Mouse (Mus musculus) myocyte (in vitro differentiated cells): Measurements from ENCODE around the gene Sectm1a. TPM values are rescaled to one million over a fixed set of nuclear protein-coding genes. Genes with fewer than 3 reads are reported as not detected.

Experiments
- H3K27me3 ChIP-seq: one replicate; pipeline ENCODE4 v1.6.1; 2011; ENCODE audit not compliant: control insufficient read depth, insufficient read depth, insufficient read length
- H3K36me3 ChIP-seq: one replicate; pipeline ENCODE4 v1.6.1; 2011; ENCODE audit not compliant: control insufficient read depth, insufficient read depth
- H3K4me2 ChIP-seq: one replicate; pipeline ENCODE4 v1.6.1; 2011; ENCODE audit warnings: low read depth, control low read depth
- H3K4me3 ChIP-seq: one replicate; pipeline ENCODE4 v1.5.1; 2011; ENCODE audit warnings: mild to moderate bottlenecking, control low read depth, moderate library complexity
- H3K79me2 ChIP-seq: one replicate; pipeline ENCODE4 v1.6.1; 2011; ENCODE audit not compliant: control insufficient read depth, insufficient read depth
- H3ac ChIP-seq: one replicate; pipeline ENCODE4 v1.6.1; 2011; ENCODE audit not compliant: control insufficient read depth, insufficient read length
- CEBPB ChIP-seq: IDR thresholded peaks from 2 replicates; pipeline ENCODE4 v1.6.1; 2011; ENCODE audit warnings: mild to moderate bottlenecking, moderate library complexity; ENCODE audit not compliant: poor library complexity, insufficient read depth, severe bottlenecking
- E2F4 ChIP-seq: IDR thresholded peaks from one replicate; pipeline ENCODE4 v1.6.1; 2011; ENCODE audit warnings: mild to moderate bottlenecking, control low read depth, moderate library complexity; ENCODE audit not compliant: insufficient read depth
- MAX ChIP-seq: IDR thresholded peaks from one replicate; pipeline ENCODE4 v1.6.1; 2011; ENCODE audit warnings: low read depth, mild to moderate bottlenecking, control low read depth
- MYOD1 ChIP-seq, 3 experiments: IDR thresholded peaks; one replicate each; pipeline ENCODE4 v1.6.1; 2011; ENCODE audit warnings: control low read depth in 2 of 3, low read depth in 2 of 3, mild to moderate bottlenecking in 2 of 3, moderate library complexity in 1 of 3; ENCODE audit not compliant: insufficient read length in 2 of 3, control insufficient read depth in 1 of 3
- MYOG ChIP-seq, 3 experiments: IDR thresholded peaks; one replicate each; pipeline ENCODE4 v1.6.1; 2011; ENCODE audit warnings: control low read depth in 2 of 3, low read depth in 2 of 3, mild to moderate bottlenecking in 2 of 3; ENCODE audit not compliant: insufficient read length in 2 of 3, control insufficient read depth in 1 of 3, insufficient read depth in 1 of 3
- POLR2A ChIP-seq: IDR thresholded peaks from one replicate; pipeline ENCODE4 v1.6.1; 2011; ENCODE audit warnings: low read depth, mild to moderate bottlenecking, control low read depth, moderate library complexity; ENCODE audit not compliant: insufficient read length
- POLR2AphosphoS2 ChIP-seq: IDR thresholded peaks from one replicate; pipeline ENCODE4 v1.6.1; 2011; ENCODE audit warnings: low read depth, control low read depth; ENCODE audit not compliant: insufficient read length
- REST ChIP-seq: IDR thresholded peaks from one replicate; pipeline ENCODE4 v1.6.1; 2011; ENCODE audit warnings: mild to moderate bottlenecking, control low read depth, moderate library complexity; ENCODE audit not compliant: insufficient read depth, insufficient read length
- SRF ChIP-seq: IDR thresholded peaks from one replicate; pipeline ENCODE4 v1.6.1; 2011; ENCODE audit warnings: low read depth; ENCODE audit not compliant: control insufficient read depth, insufficient read length
- TCF12 ChIP-seq: IDR thresholded peaks from one replicate; pipeline ENCODE4 v1.6.1; 2011; ENCODE audit warnings: mild to moderate bottlenecking, control low read depth; ENCODE audit not compliant: poor library complexity, insufficient read depth, severe bottlenecking
- TCF3 ChIP-seq: IDR thresholded peaks from one replicate; pipeline ENCODE4 v1.6.1; 2011; ENCODE audit warnings: low read depth, control low read depth; ENCODE audit not compliant: insufficient read length
- USF1 ChIP-seq: IDR thresholded peaks from one replicate; pipeline ENCODE4 v1.6.1; 2011; ENCODE audit warnings: low read depth, mild to moderate bottlenecking, control low read depth, moderate library complexity
- polyA plus RNA-seq: library from polyadenylated mRNA; unstranded; fragments of >200 nt; fragmentation: generic; extraction: Trizol; gene quantifications from one replicate; pipeline ENCODE4 v1.2.1, GENCODE M21; 2012; ENCODE audit warnings: missing spikeins

Sectm1a gene
- polyA plus RNA-seq, 1 experiment: 0.12 TPM

DNA sequence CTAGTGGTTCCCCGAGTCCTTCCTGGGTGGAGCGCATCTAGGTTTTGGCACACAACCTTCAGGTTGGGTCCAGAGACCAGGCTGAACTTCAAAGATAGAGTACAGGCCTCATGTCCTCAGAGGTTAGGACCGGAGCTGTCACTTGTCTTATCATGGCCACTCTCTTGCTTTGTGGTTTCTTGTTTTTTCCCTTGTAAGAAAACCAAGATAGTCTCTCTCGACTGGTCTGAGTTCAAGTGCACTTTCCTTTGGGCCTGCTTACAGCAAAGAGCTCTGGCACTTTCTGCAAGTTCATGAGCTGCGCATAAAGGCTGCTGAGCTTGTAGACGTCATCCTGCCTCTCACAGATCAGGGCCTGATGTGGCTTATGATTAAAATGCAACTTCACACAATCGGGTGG, 53.8 kb downstream of the Sectm1a start:
- TF ChIP-seq MYOG (IDR thresholded peaks at IDR 0.05; ENCODE audit: control insufficient read depth in 1 of 3, insufficient read depth in 1 of 3, insufficient read length in 2 of 3, low read depth in 2 of 3) (no peak), MYOD1 (IDR thresholded peaks at IDR 0.05; ENCODE audit: control insufficient read depth in 1 of 3, insufficient read length in 2 of 3, low read depth in 2 of 3) (no peak), USF1 (no peak), POLR2A (no peak), E2F4 (no peak), CEBPB (no peak), TCF3 (no peak), SRF (no peak), MAX (no peak), REST (no peak), TCF12 (no peak), POLR2AphosphoS2 (no peak)
- Histone ChIP-seq H3K4me3 (no peak overlapping the region), H3K79me2 (no peaks in the 10 kb centered on the region), H3K36me3 (no peaks in the 10 kb centered on the region), H3ac (no peak overlapping the region), H3K4me2 (no peak overlapping the region), H3K27me3 (peaks cover 17% of the 10 kb centered on the region)

DNA sequence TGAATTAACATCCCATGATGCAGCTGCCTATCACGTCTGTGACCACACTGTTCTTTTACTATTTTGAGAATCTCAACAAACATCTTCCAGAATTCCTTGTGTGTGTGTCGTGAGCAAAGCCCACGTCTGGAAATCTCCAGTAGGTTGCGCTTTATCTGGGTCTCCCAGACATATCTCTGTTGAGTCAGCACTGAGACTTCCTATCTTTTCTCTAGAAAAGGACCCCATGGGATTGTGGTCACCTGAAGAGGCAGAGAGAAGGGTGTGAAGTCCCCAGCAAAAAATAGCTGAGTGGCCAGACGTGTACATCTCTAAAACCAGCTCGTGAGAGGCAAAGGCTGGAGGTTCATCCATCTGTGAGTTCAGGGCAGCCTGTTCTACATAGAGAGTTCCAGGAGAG, 56.9 kb downstream of the Sectm1a start:
- Histone ChIP-seq H3K27me3 (peaks cover 19% of the 10 kb centered on the region), H3K4me2 (no peak overlapping the region), H3K36me3 (no peaks in the 10 kb centered on the region), H3K4me3 (no peak overlapping the region), H3K79me2 (no peaks in the 10 kb centered on the region), H3ac (no peak overlapping the region)
- TF ChIP-seq USF1 (no peak), REST (no peak), MYOG (IDR thresholded peaks at IDR 0.05; ENCODE audit: control insufficient read depth in 1 of 3, insufficient read depth in 1 of 3, insufficient read length in 2 of 3, low read depth in 2 of 3) (no peak), MAX (no peak), MYOD1 (IDR thresholded peaks at IDR 0.05; ENCODE audit: control insufficient read depth in 1 of 3, insufficient read length in 2 of 3, low read depth in 2 of 3) (no peak), SRF (no peak), E2F4 (no peak), POLR2A (no peak), TCF12 (no peak), CEBPB (no peak), POLR2AphosphoS2 (no peak), TCF3 (no peak)

DNA sequence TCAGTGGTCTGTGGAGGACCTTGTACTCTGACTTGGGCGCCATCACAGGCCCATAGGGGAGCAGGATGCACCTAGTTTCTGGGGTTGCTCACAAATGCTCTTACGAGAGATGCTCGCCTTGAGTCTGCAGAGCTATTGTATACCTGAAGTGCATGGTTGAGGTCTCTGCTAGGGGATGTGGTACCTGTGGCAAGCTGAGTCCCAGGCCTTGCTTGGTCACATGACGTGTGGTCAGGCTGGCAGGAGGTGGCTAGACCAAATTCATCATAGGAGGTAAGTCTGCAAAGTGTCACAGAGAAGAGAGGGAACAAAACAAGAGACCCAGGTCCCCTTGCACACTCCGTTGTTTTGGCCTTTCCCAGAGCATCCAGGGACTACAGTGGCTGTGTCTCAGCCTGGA, 61.5 kb downstream of the Sectm1a start:
- Histone ChIP-seq H3K27me3 (peaks cover 11% of the 10 kb centered on the region), H3ac (no peak overlapping the region), H3K4me3 (no peak overlapping the region), H3K4me2 (no peak overlapping the region), H3K79me2 (no peaks in the 10 kb centered on the region), H3K36me3 (no peaks in the 10 kb centered on the region)
- no peak for TF ChIP-seq POLR2AphosphoS2
- TF ChIP-seq TCF12: no peak
- no peak for TF ChIP-seq MYOG (IDR thresholded peaks at IDR 0.05; ENCODE audit: control insufficient read depth in 1 of 3, insufficient read depth in 1 of 3, insufficient read length in 2 of 3, low read depth in 2 of 3)
- TF ChIP-seq REST: no peak
- TF ChIP-seq SRF: no peak
- no peak for TF ChIP-seq TCF3
- TF ChIP-seq USF1: no peak
- no peak for TF ChIP-seq CEBPB
- no peak for TF ChIP-seq E2F4
- TF ChIP-seq MAX: no peak
- TF ChIP-seq POLR2A: no peak
- TF ChIP-seq MYOD1 (IDR thresholded peaks at IDR 0.05; ENCODE audit: control insufficient read depth in 1 of 3, insufficient read length in 2 of 3, low read depth in 2 of 3): no peak

DNA sequence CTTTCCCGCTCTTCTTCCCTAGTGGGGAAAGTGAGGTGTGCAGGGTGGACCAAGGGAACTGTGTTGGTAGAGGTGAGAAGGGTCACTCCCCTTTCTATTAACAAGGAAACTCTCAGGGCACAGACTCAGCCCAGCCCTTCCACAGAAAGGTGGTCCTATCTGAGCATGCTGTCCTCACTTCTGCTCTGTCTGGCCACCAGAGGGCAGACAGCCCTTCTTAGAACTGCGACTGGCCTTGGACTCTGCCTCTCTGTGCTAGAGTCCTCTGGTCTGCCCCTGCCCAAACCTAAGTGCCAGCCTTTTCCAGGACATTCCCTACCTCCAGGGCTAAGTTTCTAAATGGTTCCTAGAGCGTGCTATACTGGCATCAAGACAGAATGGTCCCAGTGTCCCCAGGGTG, 63.3 kb downstream of the Sectm1a start:
- Histone ChIP-seq H3K79me2 (no peaks in the 10 kb centered on the region), H3ac (no peak overlapping the region), H3K27me3 (peaks cover 9% of the 10 kb centered on the region), H3K4me3 (no peak overlapping the region), H3K4me2 (no peak overlapping the region), H3K36me3 (no peaks in the 10 kb centered on the region)
- TF ChIP-seq CEBPB: no peak
- TF ChIP-seq MYOD1 (IDR thresholded peaks at IDR 0.05; ENCODE audit: control insufficient read depth in 1 of 3, insufficient read length in 2 of 3, low read depth in 2 of 3): no peak
- TF ChIP-seq TCF3: no peak
- TF ChIP-seq POLR2AphosphoS2: no peak
- no peak for TF ChIP-seq MYOG (IDR thresholded peaks at IDR 0.05; ENCODE audit: control insufficient read depth in 1 of 3, insufficient read depth in 1 of 3, insufficient read length in 2 of 3, low read depth in 2 of 3)
- no peak for TF ChIP-seq E2F4
- no peak for TF ChIP-seq USF1
- TF ChIP-seq REST: no peak
- no peak for TF ChIP-seq POLR2A
- no peak for TF ChIP-seq SRF
- TF ChIP-seq TCF12: no peak
- TF ChIP-seq MAX: no peak

Other genes with a start within 250 kb of the Sectm1a start
- gene Ccdc57, start 148.3 kb downstream of the Sectm1a start, polyA plus RNA-seq: 1.8 TPM
- 9.7 TPM for gene Slc16a3, start 132.7 kb downstream of the Sectm1a start, polyA plus RNA-seq
- 79.5 TPM for gene Csnk1d, start 89.9 kb downstream of the Sectm1a start, polyA plus RNA-seq
- gene Cd7, start 41.8 kb downstream of the Sectm1a start, polyA plus RNA-seq: 0.35 TPM
- not detected for gene Sectm1b, start 17.7 kb downstream of the Sectm1a start, polyA plus RNA-seq
- 0.05 TPM for gene Tex19.2, start 37.5 kb upstream of the Sectm1a start, polyA plus RNA-seq
- gene Tex19.1, start 64.9 kb upstream of the Sectm1a start, polyA plus RNA-seq: not detected
- 0.20 TPM for gene Uts2r, start 79.1 kb upstream of the Sectm1a start, polyA plus RNA-seq
- gene Hexdc, start 123.2 kb upstream of the Sectm1a start, polyA plus RNA-seq: 11.6 TPM
- gene Ogfod3, start 123.5 kb upstream of the Sectm1a start, polyA plus RNA-seq: 12.5 TPM
- 22.3 TPM for gene Cybc1, start 148.1 kb upstream of the Sectm1a start, polyA plus RNA-seq
- 27.0 TPM for gene Narf, start 156.0 kb upstream of the Sectm1a start, polyA plus RNA-seq
- 41.7 TPM for gene Foxk2, start 178.8 kb upstream of the Sectm1a start, polyA plus RNA-seq